Mouse (Mus musculus) neutrophil, adult 59 days (primary cell): Measurements from ENCODE around the gene Hebp2. TPM values are rescaled to one million over a fixed set of nuclear protein-coding genes. Genes with fewer than 3 reads are reported as not detected.

Experiments
- total RNA-seq, 2 experiments: library from RNA; stranded (reverse); gene quantifications; 1 replicate in 1 of 2; 2 replicates in 1 of 2; pipeline ENCODE4 v1.2.4; 2023

Hebp2 gene
- total RNA-seq = not detected

GRCm38 (mm10) chr10:18545813-18546235 is at the start of gene Hebp2:
Gene Hebp2 (minus strand): TSS chr10:18546076.

Other genes starting within 250 kb of the Hebp2 start
- gene Nhsl1, start 227.1 kb downstream of the Hebp2 start, total RNA-seq = under 1 TPM; 0.49 to 0.79 TPM
- gene Arfgef3, start 197.9 kb upstream of the Hebp2 start, total RNA-seq = under 1 TPM; 0.18 to 0.22 TPM
- not detected for gene Gm4922, start 240.7 kb upstream of the Hebp2 start, total RNA-seq